Mouse (Mus musculus): Measurements from ENCODE around the gene Atxn1.

The Atxn1 gene

GRCm38 (mm10) chr13:45964853-45965593 is at the start of gene Atxn1:
TSS of gene Atxn1 (minus strand) at chr13:45965008.
- no peak for DNase-seq (ENCODE audit: extremely low spot score, low read depth, low spot score)

- no peak for DNase-seq (ENCODE audit: extremely low spot score, low read depth, low spot score)
Observed at GRCm38 (mm10) chr13:46011232-46011631, 46.4 kb upstream of the Atxn1 start.

- DNase-seq (ENCODE audit: extremely low spot score, low read depth, low spot score) = no peak
Observed at GRCm38 (mm10) chr13:46010075-46010474, 45.3 kb upstream of the Atxn1 start.

GRCm38 (mm10) chr13:46008831-46009666 is 44.2 kb upstream of the Atxn1 start:
- DNase-seq (ENCODE audit: extremely low spot score, low read depth, low spot score) = no peak

- DNase-seq (ENCODE audit: extremely low spot score, low read depth, low spot score) = no peak
Observed at GRCm38 (mm10) chr13:46006211-46007102, 41.6 kb upstream of the Atxn1 start.

GRCm38 (mm10) chr13:46005656-46006055 is 40.8 kb upstream of the Atxn1 start:
- DNase-seq (ENCODE audit: extremely low spot score, low read depth, low spot score) = no peak

- no peak for DNase-seq (ENCODE audit: extremely low spot score, low read depth, low spot score)
Observed at GRCm38 (mm10) chr13:46001356-46001755, 36.5 kb upstream of the Atxn1 start.

GRCm38 (mm10) chr13:45992953-45993352 is 28.1 kb upstream of the Atxn1 start:
- no peak for DNase-seq (ENCODE audit: extremely low spot score, low read depth, low spot score)

- DNase-seq (ENCODE audit: extremely low spot score, low read depth, low spot score) = no peak
Observed at GRCm38 (mm10) chr13:45990486-45990885, 25.7 kb upstream of the Atxn1 start.

GRCm38 (mm10) chr13:45979246-45979645 is 14.4 kb upstream of the Atxn1 start:
- DNase-seq (ENCODE audit: extremely low spot score, low read depth, low spot score) = no peak

GRCm38 (mm10) chr13:45976894-45977293 is 12.1 kb upstream of the Atxn1 start:
- no peak for DNase-seq (ENCODE audit: extremely low spot score, low read depth, low spot score)

GRCm38 (mm10) chr13:45974651-45975050 is 9.8 kb upstream of the Atxn1 start:
- no peak for DNase-seq (ENCODE audit: extremely low spot score, low read depth, low spot score)

- no peak for DNase-seq (ENCODE audit: extremely low spot score, low read depth, low spot score)
Observed at GRCm38 (mm10) chr13:45973972-45974490, 9.2 kb upstream of the Atxn1 start.

- no peak for DNase-seq (ENCODE audit: extremely low spot score, low read depth, low spot score)
Observed at GRCm38 (mm10) chr13:45970920-45971536, 6.2 kb upstream of the Atxn1 start.

GRCm38 (mm10) chr13:45968206-45968605 is 3.4 kb upstream of the Atxn1 start:
- DNase-seq (ENCODE audit: extremely low spot score, low read depth, low spot score) = no peak

- no peak for DNase-seq (ENCODE audit: extremely low spot score, low read depth, low spot score)
Observed at GRCm38 (mm10) chr13:45967371-45967770, 2.6 kb upstream of the Atxn1 start.

GRCm38 (mm10) chr13:45966586-45966985 is 1.8 kb upstream of the Atxn1 start:
- DNase-seq (ENCODE audit: extremely low spot score, low read depth, low spot score) = no peak

- DNase-seq (ENCODE audit: extremely low spot score, low read depth, low spot score) = no peak
Observed at GRCm38 (mm10) chr13:45965594-45966432, 1.0 kb upstream of the Atxn1 start.

- DNase-seq (ENCODE audit: extremely low spot score, low read depth, low spot score) = no peak
Observed at GRCm38 (mm10) chr13:45964331-45964852, 416 bp downstream of the Atxn1 start.
